Mouse (Mus musculus): Measurements from ENCODE around the gene Isg20l2. TPM values are rescaled to one million over a fixed set of nuclear protein-coding genes. Genes with fewer than 3 reads are reported as not detected.

The Isg20l2 gene
- polyA plus RNA-seq, 1 experiment from 2014 or later = 18.5 TPM

DNA sequence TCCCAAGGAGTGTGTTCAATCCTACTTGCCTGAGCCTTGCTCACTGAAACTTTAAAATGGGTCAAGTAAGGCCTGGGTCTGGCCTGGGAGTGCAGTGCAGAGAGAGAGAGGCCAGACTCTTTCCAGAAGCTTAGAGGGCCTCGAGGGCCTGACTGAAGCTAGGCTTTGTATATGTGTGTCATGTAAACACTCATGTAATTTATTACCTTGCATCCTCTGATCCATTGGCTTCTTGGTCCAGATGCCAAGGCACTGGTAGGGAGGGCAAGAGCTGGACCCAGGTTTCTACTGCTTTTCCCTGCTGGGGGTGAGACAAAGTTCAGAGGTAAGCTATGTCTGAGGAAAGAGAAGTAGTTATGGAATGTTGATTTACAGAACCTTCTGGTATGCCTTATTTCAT is 22.2 kb upstream of the Isg20l2 start:
- peak overlapping the region; percentile 75 for H3K4me3 ChIP-seq (replicated peaks; ENCODE audit: low read length)
- H3K4me2 ChIP-seq (replicated peaks) = peak overlapping the region; percentile 89
- H3K4me1 ChIP-seq (replicated peaks; ENCODE audit: control insufficient read depth, insufficient read depth, low read length) = peaks cover 32% of the 10 kb centered on the region
- H3K9me3 ChIP-seq (ENCODE audit: control insufficient read depth, low read length) = no peaks in the 10 kb centered on the region
- peaks cover under 1% of the 10 kb centered on the region; the same call in 1 of the 2 replicates for H3K36me3 ChIP-seq (replicated peaks; ENCODE audit: control insufficient read depth, insufficient read depth)
- ATAC-seq (ENCODE audit: low FRiP score) (no peak), DNase-seq (ENCODE audit: low spot score) (no peak)
- peak overlapping the region; percentile 88; the same call in 1 of the 2 replicates for H3K27ac ChIP-seq
- H3K27me3 ChIP-seq (ENCODE audit: control insufficient read depth, insufficient read depth, low read length) = no peaks in the 10 kb centered on the region
- H3K9ac ChIP-seq = peak overlapping the region; percentile 79
- WGBS = 10% methylated on average over 1 of the region's 1 CpGs

DNA sequence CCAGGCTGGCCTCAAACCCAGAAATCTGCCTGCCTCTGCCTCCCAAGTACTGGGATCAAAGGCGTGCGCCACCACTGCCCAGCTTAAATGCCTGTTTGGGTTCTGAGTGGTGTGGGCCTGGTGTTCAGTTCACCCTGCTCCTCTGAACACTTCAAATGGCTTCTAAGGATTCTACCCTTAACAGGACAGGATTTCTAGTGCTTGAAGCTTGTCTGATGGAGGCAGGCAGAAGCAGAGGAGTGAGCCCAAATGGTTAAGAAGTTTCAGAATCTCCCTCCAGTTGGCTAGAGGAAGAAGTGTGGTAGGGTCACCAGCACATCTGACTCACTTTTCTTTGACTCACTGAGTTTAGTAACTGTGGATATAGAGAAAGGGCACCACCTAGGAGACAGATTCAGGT is 20.7 kb upstream of the Isg20l2 start:
- Histone ChIP-seq H3K9ac (no peak overlapping the region), H3K4me3 (replicated peaks; ENCODE audit: low read length) (no peak overlapping the region), H3K36me3 (replicated peaks; ENCODE audit: control insufficient read depth, insufficient read depth) (peaks cover 14% of the 10 kb centered on the region), H3K27ac (0 out of 2 replicates have a peak overlapping the region, but pooled peaks have one; percentile 81), H3K9me3 (ENCODE audit: control insufficient read depth, low read length) (no peaks in the 10 kb centered on the region), H3K27me3 (ENCODE audit: control insufficient read depth, insufficient read depth, low read length) (no peaks in the 10 kb centered on the region), H3K4me1 (replicated peaks; ENCODE audit: control insufficient read depth, insufficient read depth, low read length) (peaks cover 32% of the 10 kb centered on the region), H3K4me2 (replicated peaks) (peak overlapping the region; percentile 89; the same call in 1 of the 2 replicates)
- ATAC-seq (ENCODE audit: low FRiP score) = no peak
- no peak for DNase-seq (ENCODE audit: low spot score)
- 91% methylated on average over 2 of the region's 2 CpGs for WGBS

DNA sequence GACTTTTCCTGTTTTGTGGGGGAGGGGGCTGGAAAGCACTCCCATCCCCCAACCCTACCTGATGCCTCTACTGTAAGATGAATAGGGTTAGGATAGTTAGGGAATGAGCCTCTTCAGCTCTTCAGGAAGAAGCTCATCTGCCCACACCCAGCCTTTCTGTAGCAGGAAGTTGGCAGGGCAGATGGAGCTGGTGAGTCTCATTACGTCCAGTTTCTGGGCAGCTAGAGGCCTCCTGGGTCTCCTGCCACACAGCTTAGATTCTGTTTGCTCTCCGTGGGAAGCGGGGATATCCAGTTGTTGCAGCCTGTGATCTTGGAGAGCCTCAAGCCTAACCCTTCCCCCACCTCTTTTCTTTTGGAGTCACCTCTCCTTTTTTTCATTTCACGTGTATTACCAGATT is 20.2 kb upstream of the Isg20l2 start:
- Histone ChIP-seq H3K27me3 (ENCODE audit: control insufficient read depth, insufficient read depth, low read length) (no peaks in the 10 kb centered on the region), H3K9me3 (ENCODE audit: control insufficient read depth, low read length) (no peaks in the 10 kb centered on the region), H3K27ac (peak overlapping the region; percentile 81), H3K36me3 (replicated peaks; ENCODE audit: control insufficient read depth, insufficient read depth) (peaks cover 19% of the 10 kb centered on the region), H3K9ac (0 out of 2 replicates have a peak overlapping the region, but pooled peaks have one; percentile 51), H3K4me1 (replicated peaks; ENCODE audit: control insufficient read depth, insufficient read depth, low read length) (peaks cover 32% of the 10 kb centered on the region), H3K4me3 (replicated peaks; ENCODE audit: low read length) (no peak overlapping the region; the same call in 1 of the 2 replicates), H3K4me2 (replicated peaks) (peak overlapping the region; percentile 59)
- ATAC-seq (ENCODE audit: low FRiP score) = no peak
- WGBS = 10% methylated on average over 4 of the region's 4 CpGs
- no peak for DNase-seq (ENCODE audit: low spot score)

DNA sequence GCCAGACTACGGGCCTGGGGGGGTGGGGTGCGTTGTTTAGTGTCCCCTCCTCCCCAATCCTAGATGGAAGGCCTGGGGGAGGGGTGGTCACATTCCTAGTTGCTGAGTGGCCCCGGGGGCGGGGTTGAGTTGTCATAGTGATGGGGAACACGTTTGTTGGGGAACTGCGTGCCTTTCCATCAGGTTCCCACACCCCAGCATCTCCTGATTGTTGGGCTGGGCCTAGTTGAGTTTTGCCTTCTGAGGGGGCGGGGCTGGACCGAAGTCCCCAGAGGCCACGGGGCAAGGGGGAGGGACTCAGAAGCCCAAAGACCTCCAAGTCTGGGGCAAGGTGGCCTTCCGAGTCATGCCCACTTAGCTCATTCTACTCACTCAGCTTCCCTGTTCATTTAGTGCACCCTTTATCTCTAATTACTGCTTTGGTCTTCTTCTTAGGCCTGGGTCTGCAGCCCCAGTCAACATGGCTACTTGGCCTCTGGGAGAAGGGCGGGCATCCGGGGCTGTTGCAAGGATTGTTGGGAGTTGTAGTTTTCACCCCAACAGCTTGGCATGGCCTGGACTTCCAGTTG is 19.5 kb upstream of the Isg20l2 start:
- ATAC-seq (ENCODE audit: low FRiP score) = 0 out of 2 replicates have a peak, but pooled peaks have one; percentile 16
- peak overlapping the region; percentile 51 for H3K9ac ChIP-seq
- peak overlapping the region; percentile 34 for H3K4me3 ChIP-seq (replicated peaks; ENCODE audit: low read length)
- DNase-seq (ENCODE audit: low spot score) = peak; percentile 58
- H3K27ac ChIP-seq = peak overlapping the region; percentile 81
- H3K4me1 ChIP-seq (replicated peaks; ENCODE audit: control insufficient read depth, insufficient read depth, low read length) = peaks cover 32% of the 10 kb centered on the region
- H3K27me3 ChIP-seq (ENCODE audit: control insufficient read depth, insufficient read depth, low read length) = no peaks in the 10 kb centered on the region
- WGBS = 2% methylated on average over 11 of the region's 12 CpGs
- no peaks in the 10 kb centered on the region for H3K9me3 ChIP-seq (ENCODE audit: control insufficient read depth, low read length)
- H3K4me2 ChIP-seq (replicated peaks) = peak overlapping the region; percentile 59
- H3K36me3 ChIP-seq (replicated peaks; ENCODE audit: control insufficient read depth, insufficient read depth) = peaks cover 27% of the 10 kb centered on the region

DNA sequence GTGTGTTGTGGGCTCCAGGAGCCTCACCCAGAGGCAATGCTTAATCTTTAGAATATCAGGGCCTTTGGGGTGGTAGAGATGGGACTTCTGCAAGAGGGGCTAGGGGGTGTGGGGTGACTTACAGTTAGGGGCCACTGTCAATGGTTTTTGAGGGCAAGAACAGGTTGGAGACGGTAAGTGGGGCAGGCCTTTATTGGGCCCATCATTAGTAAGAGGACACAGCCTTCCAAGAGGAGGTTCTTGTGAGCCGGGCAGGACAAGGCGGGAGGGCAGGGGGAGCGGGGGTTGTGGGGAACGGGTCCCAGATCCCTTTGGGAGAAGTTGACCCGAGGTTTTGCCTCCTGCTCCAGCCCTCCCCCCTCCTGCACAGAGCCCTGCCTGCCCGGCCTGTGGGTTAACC is 16.6 kb upstream of the Isg20l2 start:
- Histone ChIP-seq H3K27ac (no peak overlapping the region), H3K4me1 (replicated peaks; ENCODE audit: control insufficient read depth, insufficient read depth, low read length) (peaks cover 17% of the 10 kb centered on the region), H3K9me3 (ENCODE audit: control insufficient read depth, low read length) (no peaks in the 10 kb centered on the region), H3K9ac (no peak overlapping the region), H3K27me3 (ENCODE audit: control insufficient read depth, insufficient read depth, low read length) (no peaks in the 10 kb centered on the region), H3K36me3 (replicated peaks; ENCODE audit: control insufficient read depth, insufficient read depth) (peaks cover 48% of the 10 kb centered on the region), H3K4me2 (replicated peaks) (no peak overlapping the region), H3K4me3 (replicated peaks; ENCODE audit: low read length) (no peak overlapping the region)
- DNase-seq (ENCODE audit: low spot score) (no peak), ATAC-seq (ENCODE audit: low FRiP score) (no peak)
- WGBS = 88% methylated on average over 7 of the region's 7 CpGs

DNA sequence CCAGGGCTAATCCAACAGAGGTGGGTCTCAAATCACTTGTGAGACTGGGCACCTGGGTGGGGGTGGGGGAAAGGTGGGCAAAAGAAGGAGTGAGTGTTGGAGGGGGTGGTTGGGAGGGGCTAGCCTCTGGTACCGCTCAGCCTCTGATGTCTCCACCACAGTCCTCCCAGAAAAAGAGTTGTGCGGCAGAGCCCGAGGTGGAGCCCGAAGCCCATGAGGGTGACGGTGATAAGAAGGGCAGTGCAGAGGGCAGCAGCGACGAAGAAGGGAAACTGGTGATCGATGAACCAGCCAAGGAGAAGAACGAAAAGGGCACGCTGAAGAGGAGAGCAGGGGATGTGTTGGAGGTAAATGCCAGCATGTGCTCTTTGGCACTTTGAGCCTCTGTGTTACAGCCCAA is 16.2 kb upstream of the Isg20l2 start:
- H3K36me3 ChIP-seq (replicated peaks; ENCODE audit: control insufficient read depth, insufficient read depth) = peaks cover 48% of the 10 kb centered on the region
- H3K4me2 ChIP-seq (replicated peaks) = no peak overlapping the region
- DNase-seq (ENCODE audit: low spot score) (no peak), ATAC-seq (ENCODE audit: low FRiP score) (no peak)
- no peak overlapping the region for H3K4me3 ChIP-seq (replicated peaks; ENCODE audit: low read length)
- WGBS = 92% methylated on average over 10 of the region's 10 CpGs
- H3K4me1 ChIP-seq (replicated peaks; ENCODE audit: control insufficient read depth, insufficient read depth, low read length) = peaks cover 17% of the 10 kb centered on the region
- H3K27me3 ChIP-seq (ENCODE audit: control insufficient read depth, insufficient read depth, low read length) = no peaks in the 10 kb centered on the region
- H3K9me3 ChIP-seq (ENCODE audit: control insufficient read depth, low read length) = no peaks in the 10 kb centered on the region
- no peak overlapping the region for H3K27ac ChIP-seq
- no peak overlapping the region for H3K9ac ChIP-seq

DNA sequence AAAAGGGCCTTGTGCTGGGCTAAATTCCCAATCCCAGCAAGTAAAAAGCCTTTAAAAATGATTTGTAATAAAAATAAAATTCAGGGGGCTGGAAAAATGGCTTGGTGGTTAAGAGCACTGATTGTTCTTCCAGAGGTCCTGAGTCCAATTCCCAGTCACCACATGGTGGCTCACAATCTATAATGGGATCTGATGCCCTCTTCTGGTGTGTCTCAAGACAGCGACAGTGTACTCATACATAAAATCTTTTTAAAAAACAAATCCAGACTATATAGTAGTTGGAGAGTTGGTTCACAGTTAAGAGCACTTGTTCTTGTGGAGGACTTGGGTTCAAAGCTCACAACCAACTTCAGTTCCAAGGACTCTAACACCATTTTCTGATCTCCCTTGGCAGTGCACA is 13.1 kb upstream of the Isg20l2 start:
- Histone ChIP-seq H3K9ac (no peak overlapping the region), H3K36me3 (replicated peaks; ENCODE audit: control insufficient read depth, insufficient read depth) (peaks cover 52% of the 10 kb centered on the region), H3K4me2 (replicated peaks) (no peak overlapping the region), H3K4me1 (replicated peaks; ENCODE audit: control insufficient read depth, insufficient read depth, low read length) (peaks cover 4% of the 10 kb centered on the region), H3K9me3 (ENCODE audit: control insufficient read depth, low read length) (no peaks in the 10 kb centered on the region), H3K4me3 (replicated peaks; ENCODE audit: low read length) (no peak overlapping the region), H3K27ac (no peak overlapping the region), H3K27me3 (ENCODE audit: control insufficient read depth, insufficient read depth, low read length) (no peaks in the 10 kb centered on the region)
- no peak for DNase-seq (ENCODE audit: low spot score)
- WGBS = 94% methylated on average over 1 of the region's 1 CpGs
- ATAC-seq (ENCODE audit: low FRiP score) = no peak

DNA sequence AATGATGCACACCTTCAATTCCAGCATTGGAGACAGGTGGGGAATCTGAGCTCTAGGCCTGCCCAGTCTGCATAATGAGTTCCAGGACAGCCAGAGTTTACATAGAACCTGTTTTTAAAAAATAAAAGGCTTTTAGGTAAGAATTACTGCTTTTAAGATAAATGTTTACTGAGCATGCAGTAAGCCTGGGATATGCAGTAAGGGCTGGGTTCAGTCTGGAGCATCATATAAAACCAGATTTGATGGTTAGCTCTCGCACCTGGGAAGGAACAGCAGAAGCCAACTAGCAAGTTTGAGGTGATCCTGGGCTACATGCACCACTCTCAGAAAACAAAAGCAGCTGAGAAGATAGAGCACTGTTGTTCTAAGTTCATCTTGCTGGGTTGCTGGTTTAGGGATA is 11.6 kb upstream of the Isg20l2 start:
- Histone ChIP-seq H3K9me3 (ENCODE audit: control insufficient read depth, low read length) (no peaks in the 10 kb centered on the region), H3K27ac (no peak overlapping the region), H3K27me3 (ENCODE audit: control insufficient read depth, insufficient read depth, low read length) (no peaks in the 10 kb centered on the region), H3K4me2 (replicated peaks) (peak overlapping the region; percentile 44; the same call in 1 of the 2 replicates), H3K36me3 (replicated peaks; ENCODE audit: control insufficient read depth, insufficient read depth) (peaks cover 61% of the 10 kb centered on the region), H3K4me3 (replicated peaks; ENCODE audit: low read length) (no peak overlapping the region), H3K9ac (no peak overlapping the region), H3K4me1 (replicated peaks; ENCODE audit: control insufficient read depth, insufficient read depth, low read length) (peaks cover 4% of the 10 kb centered on the region)
- 100% methylated on average over 1 of the region's 1 CpGs for WGBS
- DNase-seq (ENCODE audit: low spot score) (no peak), ATAC-seq (ENCODE audit: low FRiP score) (no peak; the same call in 1 of the 2 replicates)

DNA sequence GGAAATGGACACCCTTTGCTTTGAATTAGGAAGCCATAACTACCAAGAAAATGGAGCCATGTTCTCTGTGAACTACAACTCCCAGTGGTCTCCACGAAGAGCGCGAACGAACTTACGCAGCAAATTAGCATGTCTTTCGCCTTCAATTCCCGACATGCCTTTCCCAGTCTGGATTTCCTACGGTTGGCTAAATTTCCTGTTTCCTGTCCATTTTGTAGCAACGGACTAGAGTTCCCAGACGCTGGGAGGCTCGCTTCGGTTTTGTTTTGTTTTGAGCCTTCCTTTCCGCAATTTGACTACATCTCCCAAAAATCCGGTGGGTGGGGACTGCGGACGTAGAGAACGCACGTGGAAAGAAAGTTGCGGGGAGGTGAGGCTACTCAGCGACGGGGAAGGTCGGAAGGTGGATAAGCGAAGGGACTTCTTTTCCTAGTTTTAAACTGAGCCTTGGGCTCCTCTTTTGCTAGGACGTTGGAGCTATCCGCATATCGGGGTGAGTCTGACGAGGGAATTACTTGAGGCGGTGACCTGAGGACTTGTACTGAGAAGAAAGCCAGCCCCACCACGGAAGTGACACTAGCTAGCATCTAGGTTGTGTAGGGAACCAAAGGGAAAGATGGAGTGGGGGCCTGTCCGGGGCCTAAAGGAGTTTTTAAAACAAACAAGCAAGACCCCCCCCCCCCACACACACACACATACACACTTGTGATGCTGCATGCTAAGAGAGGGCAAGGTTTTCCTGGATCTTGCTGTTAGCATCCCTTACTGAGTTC is 10.6 kb upstream of the Isg20l2 start, which contains the start of gene Mrpl24:
Mrpl24 (plus strand) TSS at position 171 of the 773 bp plus-strand sequence.
- Histone ChIP-seq H3K36me3 (replicated peaks; ENCODE audit: control insufficient read depth, insufficient read depth) (peaks cover 61% of the 10 kb centered on the region), H3K27me3 (ENCODE audit: control insufficient read depth, insufficient read depth, low read length) (no peaks in the 10 kb centered on the region), H3K4me1 (replicated peaks; ENCODE audit: control insufficient read depth, insufficient read depth, low read length) (peaks cover 4% of the 10 kb centered on the region), H3K4me2 (replicated peaks) (peak within 1 kb of the TSS; percentile 80), H3K4me3 (replicated peaks; ENCODE audit: low read length) (peak within 1 kb of the TSS; percentile 52), H3K9ac (peak within 1 kb of the TSS; percentile 67), H3K27ac (peak within 1 kb of the TSS; percentile 56), H3K9me3 (ENCODE audit: control insufficient read depth, low read length) (no peaks in the 10 kb centered on the region)
- DNase-seq (ENCODE audit: low spot score) (peak; percentile 91), ATAC-seq (ENCODE audit: low FRiP score) (peak; percentile 76)
- WGBS = under 1% methylated on average over 30 of the region's 30 CpGs

Measured in hindbrain, embryonic 14.5 days (tissue).